Mouse (Mus musculus): ENCODE measurements around the gene Ap3d1. TPM values are rescaled to one million over a fixed set of nuclear protein-coding genes. Genes with fewer than 3 reads are reported as not detected.

Ap3d1 gene
- polyA plus RNA-seq, 1 experiment, result 92.5 TPM

- Histone ChIP-seq H3K27ac (ENCODE audit: insufficient read depth, low read length) (peak overlapping the region; percentile 98), H3K4me3 (ENCODE audit: extremely low read depth, insufficient read depth, insufficient read length) (no peak overlapping the region), H3K27me3 (ENCODE audit: control insufficient read depth, insufficient read depth, low read length) (no peaks in the 10 kb centered on the region), H3K4me1 (ENCODE audit: control insufficient read depth, insufficient read depth, insufficient read length) (peaks cover 56% of the 10 kb centered on the region), H3K36me3 (ENCODE audit: control insufficient read depth, insufficient read depth, low read length) (peaks cover 3% of the 10 kb centered on the region)
- WGBS, result 54% methylated on average over 2 of the region's 2 CpGs
- TF ChIP-seq POLR2A (IDR thresholded peaks at IDR 0.05; ENCODE audit: low read depth, low read length), result no peak
- DNase-seq (ENCODE audit: low read depth in 1 of 2, low spot score in 2 of 2), result no peak
Observed at GRCm38 (mm10) chr10:80680260-80680696, 61.8 kb downstream of the Ap3d1 start.

GRCm38 (mm10) chr10:80679556-80680259 lies 62.4 kb downstream of the Ap3d1 start:
- DNase-seq (ENCODE audit: low read depth in 1 of 2, low spot score in 2 of 2), result no peak
- Histone ChIP-seq H3K36me3 (ENCODE audit: control insufficient read depth, insufficient read depth, low read length) (no peaks in the 10 kb centered on the region), H3K4me3 (ENCODE audit: extremely low read depth, insufficient read depth, insufficient read length) (no peak overlapping the region), H3K27ac (ENCODE audit: insufficient read depth, low read length) (peak overlapping the region; percentile 98), H3K4me1 (ENCODE audit: control insufficient read depth, insufficient read depth, insufficient read length) (peaks cover 59% of the 10 kb centered on the region), H3K27me3 (ENCODE audit: control insufficient read depth, insufficient read depth, low read length) (no peaks in the 10 kb centered on the region)
- no peak for TF ChIP-seq CTCF (IDR thresholded peaks at IDR 0.05; ENCODE audit: extremely low read depth, insufficient read depth, insufficient read length, insufficient replicate concordance)
- TF ChIP-seq POLR2A (IDR thresholded peaks at IDR 0.05; ENCODE audit: low read depth, low read length), result no peak
- WGBS, result 45% methylated on average over 9 of the region's 9 CpGs

- no peak for DNase-seq (ENCODE audit: low read depth in 1 of 2, low spot score in 2 of 2)
Observed at GRCm38 (mm10) chr10:80678601-80679377, 63.3 kb downstream of the Ap3d1 start.

GRCm38 (mm10) chr10:80677942-80678436 lies 64.1 kb downstream of the Ap3d1 start, which contains the start of gene Mknk2:
TSS of gene Mknk2 (minus strand) at chr10:80678112.
- Histone ChIP-seq H3K4me1 (ENCODE audit: control insufficient read depth, insufficient read depth, insufficient read length) (peaks cover 61% of the 10 kb centered on the region), H3K36me3 (ENCODE audit: control insufficient read depth, insufficient read depth, low read length) (peaks cover 10% of the 10 kb centered on the region), H3K27me3 (ENCODE audit: control insufficient read depth, insufficient read depth, low read length) (no peaks in the 10 kb centered on the region), H3K4me3 (ENCODE audit: extremely low read depth, insufficient read depth, insufficient read length) (peak within 1 kb of the TSS; percentile 65), H3K27ac (ENCODE audit: insufficient read depth, low read length) (peak within 1 kb of the TSS; percentile 98)
- TF ChIP-seq POLR2A (IDR thresholded peaks at IDR 0.05; ENCODE audit: low read depth, low read length) (0 out of 2 replicates have a peak, but pooled peaks have one; percentile 3), CTCF (IDR thresholded peaks at IDR 0.05; ENCODE audit: extremely low read depth, insufficient read depth, insufficient read length, insufficient replicate concordance) (no peak)
- WGBS, result under 1% methylated on average over 8 of the region's 8 CpGs
- peak in 1 of 2 experiments; percentile 92 for DNase-seq (ENCODE audit: low read depth in 1 of 2, low spot score in 2 of 2)

More at GRCm38 (mm10) chr10:80678601-80679377, 63.3 kb downstream of the Ap3d1 start:
- H3K36me3 ChIP-seq (ENCODE audit: control insufficient read depth, insufficient read depth, low read length), result peaks cover 4% of the 10 kb centered on the region; the same call in 1 of the 2 replicates
- 0 out of 2 replicates have a peak overlapping the region, but pooled peaks have one; percentile 8 for H3K4me3 ChIP-seq (ENCODE audit: extremely low read depth, insufficient read depth, insufficient read length)
- WGBS, result 19% methylated on average over 9 of the region's 10 CpGs
- TF ChIP-seq CTCF (IDR thresholded peaks at IDR 0.05; ENCODE audit: extremely low read depth, insufficient read depth, insufficient read length, insufficient replicate concordance) (no peak), POLR2A (IDR thresholded peaks at IDR 0.05; ENCODE audit: low read depth, low read length) (no peak)
- no peaks in the 10 kb centered on the region for H3K27me3 ChIP-seq (ENCODE audit: control insufficient read depth, insufficient read depth, low read length)
- H3K27ac ChIP-seq (ENCODE audit: insufficient read depth, low read length), result peak overlapping the region; percentile 98
- peaks cover 61% of the 10 kb centered on the region for H3K4me1 ChIP-seq (ENCODE audit: control insufficient read depth, insufficient read depth, insufficient read length)

GRCm38 (mm10) chr10:80677128-80677875 lies 64.8 kb downstream of the Ap3d1 start:
- DNase-seq (ENCODE audit: low read depth in 1 of 2, low spot score in 2 of 2), result no peak
- 3% methylated on average over 9 of the region's 9 CpGs for WGBS
- peaks cover 17% of the 10 kb centered on the region for H3K36me3 ChIP-seq (ENCODE audit: control insufficient read depth, insufficient read depth, low read length)

GRCm38 (mm10) chr10:80676198-80676928 lies 65.7 kb downstream of the Ap3d1 start:
- DNase-seq (ENCODE audit: low read depth in 1 of 2, low spot score in 2 of 2), result peak; percentile 99 to 100
- H3K4me1 ChIP-seq (ENCODE audit: control insufficient read depth, insufficient read depth, insufficient read length), result peaks cover 67% of the 10 kb centered on the region
- TF ChIP-seq CTCF (IDR thresholded peaks at IDR 0.05; ENCODE audit: extremely low read depth, insufficient read depth, insufficient read length, insufficient replicate concordance), result no peak
- peak; percentile 99 for TF ChIP-seq POLR2A (IDR thresholded peaks at IDR 0.05; ENCODE audit: low read depth, low read length)

More at GRCm38 (mm10) chr10:80677128-80677875, 64.8 kb downstream of the Ap3d1 start:
- peak overlapping the region; percentile 65 for H3K4me3 ChIP-seq (ENCODE audit: extremely low read depth, insufficient read depth, insufficient read length)
- H3K27ac ChIP-seq (ENCODE audit: insufficient read depth, low read length), result peak overlapping the region; percentile 98
- TF ChIP-seq POLR2A (IDR thresholded peaks at IDR 0.05; ENCODE audit: low read depth, low read length) (no peak; the same call in 1 of the 2 replicates), CTCF (IDR thresholded peaks at IDR 0.05; ENCODE audit: extremely low read depth, insufficient read depth, insufficient read length, insufficient replicate concordance) (no peak)
- H3K4me1 ChIP-seq (ENCODE audit: control insufficient read depth, insufficient read depth, insufficient read length), result peaks cover 64% of the 10 kb centered on the region
- H3K27me3 ChIP-seq (ENCODE audit: control insufficient read depth, insufficient read depth, low read length), result no peaks in the 10 kb centered on the region

More at GRCm38 (mm10) chr10:80676198-80676928, 65.7 kb downstream of the Ap3d1 start:
- Histone ChIP-seq H3K36me3 (ENCODE audit: control insufficient read depth, insufficient read depth, low read length) (peaks cover 24% of the 10 kb centered on the region), H3K27me3 (ENCODE audit: control insufficient read depth, insufficient read depth, low read length) (no peaks in the 10 kb centered on the region), H3K4me3 (ENCODE audit: extremely low read depth, insufficient read depth, insufficient read length) (peak overlapping the region; percentile 82), H3K27ac (ENCODE audit: insufficient read depth, low read length) (peak overlapping the region; percentile 98)
- under 1% methylated on average over 66 of the region's 78 CpGs for WGBS
